Mouse (Mus musculus) ES-Bruce4 (cell line): Measurements from ENCODE around the gene Mfap1b. TPM values are rescaled to one million over a fixed set of nuclear protein-coding genes. Genes with fewer than 3 reads are reported as not detected.

ENCODE experiments used
- H3K27ac ChIP-seq: 2 replicates; pipeline ENCODE4 v1.5.1; 2012; ENCODE audit warnings: low read length, inconsistent platforms; ENCODE audit not compliant: insufficient read depth
- H3K27me3 ChIP-seq: 2 replicates; pipeline ENCODE4 v1.6.1; 2012; ENCODE audit warnings: mild to moderate bottlenecking, low read length, inconsistent platforms; ENCODE audit not compliant: control insufficient read depth, poor library complexity, insufficient read depth, severe bottlenecking
- H3K36me3 ChIP-seq: 2 replicates; pipeline ENCODE4 v1.6.1; 2012; ENCODE audit warnings: inconsistent platforms, mild to moderate bottlenecking, low read length, moderate library complexity; ENCODE audit not compliant: control insufficient read depth, poor library complexity, insufficient read depth, severe bottlenecking
- H3K4me1 ChIP-seq: one replicate; pipeline ENCODE4 v1.8.1; 2011; ENCODE audit warnings: low read length; ENCODE audit not compliant: control insufficient read depth, insufficient read depth
- H3K4me3 ChIP-seq: 2 replicates; pipeline ENCODE4 v1.5.1; 2011; ENCODE audit warnings: low read depth, mild to moderate bottlenecking, low read length
- H3K9ac ChIP-seq: 2 replicates; pipeline ENCODE4 v1.6.1; 2012; ENCODE audit warnings: low read depth, mild to moderate bottlenecking, inconsistent platforms; ENCODE audit not compliant: poor library complexity, severe bottlenecking
- H3K9me3 ChIP-seq: replicated peaks from 2 replicates; pipeline ENCODE4 v1.6.1; 2012; ENCODE audit warnings: mild to moderate bottlenecking, low read length, inconsistent platforms; ENCODE audit not compliant: control insufficient read depth, poor library complexity, insufficient read depth, severe bottlenecking
- CTCF ChIP-seq: IDR thresholded peaks from one replicate; pipeline ENCODE4 v1.8.1; 2011; ENCODE audit warnings: low read depth, low read length
- EP300 ChIP-seq: IDR thresholded peaks from 2 replicates; pipeline ENCODE4 v1.6.1; 2011; ENCODE audit warnings: low read depth, low read length; ENCODE audit not compliant: insufficient read depth
- POLR2A ChIP-seq: IDR thresholded peaks from one replicate; pipeline ENCODE4 v1.8.1; 2011; ENCODE audit warnings: low read length; ENCODE audit not compliant: insufficient read depth
- polyA plus RNA-seq: library from polyadenylated mRNA; stranded (reverse); fragments of >200 nt; gene quantifications from 2 replicates; pipeline ENCODE4 v1.2.4, GENCODE M21; 2011; ENCODE audit warnings: low read depth; ENCODE audit not compliant: missing spikeins, insufficient read depth, insufficient read length

Gene Mfap1b
- polyA plus RNA-seq, 1 experiment, result 28.0 TPM

DNA sequence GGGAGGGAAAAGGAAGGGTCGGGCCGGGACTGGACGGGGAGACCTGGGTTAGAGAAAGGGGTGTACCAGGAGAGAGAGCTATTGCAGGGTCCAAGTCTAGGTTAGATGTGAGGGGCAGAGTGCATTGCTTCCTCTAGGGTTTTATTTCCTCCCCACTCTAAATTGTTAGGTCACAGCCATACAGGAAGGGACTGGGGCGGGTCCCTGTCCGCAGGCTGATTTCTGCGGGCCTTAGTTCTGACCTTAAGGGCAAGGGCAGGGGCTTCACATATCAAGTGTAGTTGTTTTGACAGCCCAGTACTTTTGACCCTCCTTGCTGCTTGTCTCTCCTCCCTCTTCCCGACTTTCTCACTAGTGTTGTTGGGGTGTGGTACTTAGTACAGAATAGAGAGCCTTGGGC is 23.8 kb downstream of the Mfap1b start:
- Histone ChIP-seq H3K27me3 (no peaks in the 10 kb centered on the region), H3K9ac (peak overlapping the region; percentile 87), H3K27ac (no peak overlapping the region), H3K9me3 (no peaks in the 10 kb centered on the region), H3K4me1 (peaks cover 2% of the 10 kb centered on the region), H3K36me3 (peaks cover 20% of the 10 kb centered on the region), H3K4me3 (peak overlapping the region; percentile 74)
- TF ChIP-seq EP300 (no peak), POLR2A (no peak), CTCF (no peak)

DNA sequence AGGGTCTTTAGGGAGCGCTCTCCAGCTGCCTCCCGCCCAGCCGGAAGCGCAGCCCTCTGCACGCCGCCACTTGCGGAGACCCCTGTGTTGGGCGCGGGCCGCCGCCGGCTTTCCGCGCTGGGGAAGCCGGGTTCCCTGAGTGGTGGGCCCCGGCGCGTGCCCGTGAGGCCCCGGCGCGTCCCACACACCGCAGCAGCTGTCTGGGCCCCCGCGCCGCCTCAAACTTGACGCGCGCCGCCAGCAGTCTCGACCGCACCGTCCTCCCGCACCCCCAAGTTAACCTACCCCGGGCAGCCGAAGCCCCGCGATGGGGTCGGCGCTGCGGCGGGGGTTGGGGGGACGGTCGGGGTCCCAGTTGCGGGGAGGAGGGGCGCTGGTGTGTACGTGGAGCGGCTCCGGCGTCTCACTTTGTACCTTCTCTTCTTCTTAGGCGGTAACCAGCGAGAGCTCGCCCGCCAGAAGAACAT is 24.3 kb downstream of the Mfap1b start:
- TF ChIP-seq CTCF (no peak), EP300 (no peak), POLR2A (no peak)
- peak overlapping the region; percentile 87 for H3K9ac ChIP-seq
- peaks cover 20% of the 10 kb centered on the region for H3K36me3 ChIP-seq
- no peaks in the 10 kb centered on the region for H3K9me3 ChIP-seq
- H3K27ac ChIP-seq, result no peak overlapping the region
- no peaks in the 10 kb centered on the region for H3K27me3 ChIP-seq
- peak overlapping the region; percentile 74 for H3K4me3 ChIP-seq
- H3K4me1 ChIP-seq, result peaks cover 2% of the 10 kb centered on the region

DNA sequence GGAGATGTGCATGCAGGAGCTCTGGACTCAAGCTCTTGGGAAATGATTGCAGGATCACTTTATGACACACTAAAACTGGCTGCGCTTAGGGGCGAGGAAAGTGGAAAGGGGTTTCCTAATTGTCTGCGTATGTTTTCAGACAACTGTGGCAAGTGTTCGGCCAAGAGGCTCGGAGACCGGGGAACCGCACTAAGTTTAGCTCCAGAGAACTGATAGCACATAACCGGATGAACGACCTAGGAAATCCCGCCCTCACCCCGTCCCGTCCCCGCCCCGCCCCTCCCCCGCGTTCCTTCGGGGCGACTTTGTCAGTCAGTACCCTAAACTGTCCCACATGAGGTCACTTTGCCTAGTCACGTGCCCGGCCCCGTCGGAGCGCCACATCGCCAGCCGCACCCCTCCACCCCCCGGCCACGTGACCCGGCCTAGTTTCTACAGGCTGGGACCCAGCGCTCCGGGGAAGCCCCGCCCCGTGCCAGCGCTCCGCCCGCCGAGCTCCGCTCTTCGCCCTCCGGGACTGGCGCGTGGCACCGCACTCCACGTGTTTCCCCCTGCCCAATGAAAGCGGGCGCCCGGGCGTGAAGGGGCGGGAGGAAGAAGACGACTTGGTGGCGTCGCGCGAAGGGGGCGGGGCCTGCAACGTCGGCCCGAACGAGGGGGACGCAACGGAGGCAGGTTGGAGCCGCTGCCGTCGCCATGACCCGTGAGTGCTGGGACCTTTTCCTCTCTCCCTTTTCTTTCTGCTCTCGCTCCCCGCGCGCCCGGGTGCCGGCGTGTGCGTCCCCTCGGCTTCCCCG is 24.9 kb downstream of the Mfap1b start, which contains the start of gene Serf2:
TSS of gene Serf2 (plus strand) at position 457 of the 797 bp plus-strand sequence.
- peak; percentile 93 for TF ChIP-seq POLR2A
- no peak for TF ChIP-seq CTCF
- 0 out of 2 replicates have a peak, but pooled peaks have one; percentile 29 for TF ChIP-seq EP300
- Histone ChIP-seq H3K4me3 (peak within 1 kb of the TSS; percentile 83), H3K36me3 (peaks cover 20% of the 10 kb centered on the region), H3K4me1 (peaks cover 2% of the 10 kb centered on the region), H3K27ac (peak within 1 kb of the TSS; percentile 93), H3K27me3 (no peaks in the 10 kb centered on the region), H3K9me3 (no peaks in the 10 kb centered on the region), H3K9ac (peak within 1 kb of the TSS; percentile 87)

GRCm38 (mm10) chr2:121448136-121448535 is 25.7 kb downstream of the Mfap1b start:
- Histone ChIP-seq H3K36me3 (peaks cover 16% of the 10 kb centered on the region), H3K9me3 (no peaks in the 10 kb centered on the region), H3K27me3 (no peaks in the 10 kb centered on the region), H3K27ac (peak overlapping the region; percentile 93), H3K4me1 (no peaks in the 10 kb centered on the region), H3K9ac (peak overlapping the region; percentile 82), H3K4me3 (no peak overlapping the region)
- TF ChIP-seq CTCF (no peak), POLR2A (no peak)

- Histone ChIP-seq H3K9ac (no peak overlapping the region), H3K9me3 (no peaks in the 10 kb centered on the region), H3K36me3 (peaks cover 9% of the 10 kb centered on the region), H3K4me3 (no peak overlapping the region), H3K27me3 (no peaks in the 10 kb centered on the region), H3K27ac (no peak overlapping the region), H3K4me1 (no peaks in the 10 kb centered on the region)
- TF ChIP-seq POLR2A (no peak), CTCF (no peak), EP300 (no peak)
Measured at GRCm38 (mm10) chr2:121447006-121447405, 26.9 kb downstream of the Mfap1b start.

DNA sequence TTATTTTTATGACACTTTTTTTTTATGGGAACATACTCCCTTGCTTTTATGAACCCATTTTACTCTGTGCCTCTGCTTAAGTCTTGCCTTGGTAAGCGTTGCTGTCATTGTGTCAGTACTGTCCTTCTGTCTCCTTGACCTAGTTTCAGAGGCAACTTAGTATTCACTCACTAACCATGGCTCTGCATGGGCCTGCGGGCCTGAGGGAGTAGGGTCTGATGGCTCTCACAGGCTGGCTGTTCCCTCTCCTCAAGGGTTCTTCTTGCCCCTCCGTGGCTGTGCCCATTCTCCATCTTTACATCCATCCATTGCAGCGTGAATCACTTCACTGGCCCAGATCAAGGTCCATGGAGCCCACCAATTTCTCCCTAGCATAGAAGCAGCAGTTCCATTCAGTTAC is 27.4 kb downstream of the Mfap1b start:
- no peaks in the 10 kb centered on the region for H3K9me3 ChIP-seq
- H3K4me3 ChIP-seq, result no peak overlapping the region
- TF ChIP-seq CTCF (no peak), POLR2A (no peak), EP300 (no peak)
- peaks cover 6% of the 10 kb centered on the region for H3K36me3 ChIP-seq
- no peaks in the 10 kb centered on the region for H3K27me3 ChIP-seq
- no peaks in the 10 kb centered on the region for H3K4me1 ChIP-seq
- H3K27ac ChIP-seq, result no peak overlapping the region
- H3K9ac ChIP-seq, result no peak overlapping the region
